Mouse (Mus musculus) embryo, embryonic 10 days (tissue): ENCODE measurements around the gene Kcnmb3.

ENCODE experiments used
- DNase-seq: peaks from one replicate; pipeline ENCODE4 v3.0.0-alpha.2; 2015; ENCODE audit warnings: low spot score

The Kcnmb3 gene

DNA sequence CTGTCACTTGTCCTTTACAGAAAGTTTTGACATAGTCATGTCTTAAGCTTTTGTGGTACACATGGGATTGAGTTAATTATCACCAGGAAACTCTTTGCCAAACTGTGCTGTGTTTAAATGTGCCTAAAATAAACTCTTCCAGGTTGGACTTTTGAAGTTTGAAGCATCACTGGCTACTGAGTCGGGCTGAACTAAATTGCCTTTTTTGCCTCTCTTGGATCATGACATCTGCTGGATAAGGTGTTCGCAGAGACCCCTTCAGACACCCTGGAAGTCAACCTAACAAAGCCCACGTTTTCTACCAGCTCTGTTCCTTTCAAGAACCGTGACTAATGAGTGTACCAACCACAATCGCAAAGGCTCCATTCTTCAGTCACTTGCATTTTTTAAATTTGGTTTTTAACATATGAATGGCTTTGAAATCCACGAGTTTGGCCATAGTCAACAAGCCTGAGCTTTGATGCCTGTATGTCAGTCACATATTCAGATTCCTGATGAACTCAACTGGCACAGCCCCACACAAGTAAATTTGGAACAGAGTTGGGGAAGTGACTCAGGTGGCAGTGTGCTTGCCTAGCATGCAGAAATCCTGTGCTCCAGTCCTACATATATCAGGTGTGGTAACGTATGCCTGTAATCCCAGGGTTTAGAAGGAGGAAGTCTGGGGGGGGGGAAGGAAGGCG, 3.2 kb upstream of the Kcnmb3 start:
- DNase-seq, result no peak

GRCm38 (mm10) chr3:32494387-32495087, 2.5 kb upstream of the Kcnmb3 start:
- peak; percentile 13 for DNase-seq

- DNase-seq, result no peak
These were observed 1.1 kb downstream of the Kcnmb3 start for GRCm38 (mm10) chr3:32490928-32491315.

DNA sequence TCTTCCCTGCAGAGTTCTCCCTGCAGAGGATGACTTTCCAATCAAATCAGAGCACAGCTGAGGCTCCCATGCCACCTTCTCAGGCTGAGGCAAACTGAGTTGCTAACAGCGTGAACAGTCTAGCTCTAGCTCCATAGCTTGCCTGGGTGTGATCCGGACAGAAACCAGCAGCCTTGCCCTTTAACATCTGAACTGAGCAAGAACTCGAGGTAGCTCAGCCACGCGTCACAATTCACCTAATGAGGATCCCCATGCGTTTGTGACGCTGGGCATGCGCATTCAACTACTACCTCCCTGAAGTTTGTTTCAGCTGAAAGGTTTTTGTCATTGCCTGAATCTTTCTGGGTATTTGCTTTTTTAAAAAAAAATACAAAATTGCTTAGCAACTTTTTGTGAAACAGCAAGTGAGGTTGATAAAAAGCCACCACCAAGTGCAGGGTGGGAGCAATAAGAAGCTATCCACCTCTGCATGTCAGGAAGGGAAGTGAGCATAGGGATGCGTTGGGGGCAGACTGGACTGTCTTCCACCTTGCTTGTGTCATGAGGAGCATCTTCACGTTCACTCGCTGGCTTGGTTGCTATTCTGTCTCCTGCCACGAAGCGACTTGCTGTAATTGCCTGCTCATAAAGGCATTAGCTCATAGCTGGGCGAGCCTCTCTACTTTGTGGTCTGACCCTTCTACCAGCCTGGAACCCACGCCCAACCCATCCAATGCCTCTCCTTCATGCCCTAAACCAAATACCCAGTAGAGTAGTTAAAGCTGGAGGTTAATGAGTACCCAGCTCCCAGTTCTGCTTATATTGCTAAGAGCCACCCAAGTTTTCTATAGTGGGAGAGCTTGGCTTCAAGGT, 1.7 kb downstream of the Kcnmb3 start:
- no peak for DNase-seq

- DNase-seq, result no peak
These were observed 3.9 kb downstream of the Kcnmb3 start for GRCm38 (mm10) chr3:32488172-32488571.

DNA sequence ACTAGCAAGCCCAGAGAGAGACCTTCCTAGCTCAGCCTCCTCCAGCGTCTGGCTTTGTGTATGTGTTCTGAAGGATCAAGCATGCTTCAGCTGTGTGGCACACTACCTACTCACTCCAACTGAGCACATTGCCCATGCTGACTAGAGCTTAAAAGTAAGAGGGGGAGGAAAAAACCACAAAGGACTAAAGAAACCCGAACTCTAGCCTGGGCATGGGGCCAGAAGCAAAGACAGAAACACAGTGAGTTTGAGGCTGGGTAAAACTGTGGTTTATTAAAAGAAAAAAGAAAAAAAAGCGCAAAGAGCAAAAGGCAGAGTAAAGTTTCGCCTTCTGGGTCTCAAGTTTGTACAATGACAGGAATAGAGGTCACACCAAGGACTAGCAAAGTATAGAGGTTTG, 5.5 kb downstream of the Kcnmb3 start:
- DNase-seq, result no peak

- no peak for DNase-seq
These were observed 9.0 kb downstream of the Kcnmb3 start for GRCm38 (mm10) chr3:32483035-32483434.

DNA sequence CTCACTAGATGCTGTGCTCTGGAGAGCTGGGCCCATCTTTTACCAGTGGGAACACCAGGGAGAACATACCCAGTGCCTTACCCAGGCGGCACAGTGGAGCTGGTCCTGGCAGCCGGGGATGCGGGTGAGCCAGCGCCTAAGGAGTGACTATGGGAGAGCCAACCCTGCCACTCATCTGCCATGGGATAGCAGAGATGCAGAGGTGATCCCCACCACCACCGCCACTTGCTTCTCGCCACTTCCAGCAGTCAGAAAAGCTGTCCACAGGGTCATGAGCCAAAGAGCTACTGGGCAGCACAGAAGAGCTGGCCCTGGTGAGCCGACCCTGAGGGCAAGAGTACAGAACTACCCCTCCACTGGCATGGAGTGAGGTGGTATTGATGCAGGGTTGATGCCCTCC, 12.1 kb downstream of the Kcnmb3 start:
- DNase-seq, result no peak

- DNase-seq, result no peak
These were observed 18.8 kb downstream of the Kcnmb3 start for GRCm38 (mm10) chr3:32473184-32473583.

DNA sequence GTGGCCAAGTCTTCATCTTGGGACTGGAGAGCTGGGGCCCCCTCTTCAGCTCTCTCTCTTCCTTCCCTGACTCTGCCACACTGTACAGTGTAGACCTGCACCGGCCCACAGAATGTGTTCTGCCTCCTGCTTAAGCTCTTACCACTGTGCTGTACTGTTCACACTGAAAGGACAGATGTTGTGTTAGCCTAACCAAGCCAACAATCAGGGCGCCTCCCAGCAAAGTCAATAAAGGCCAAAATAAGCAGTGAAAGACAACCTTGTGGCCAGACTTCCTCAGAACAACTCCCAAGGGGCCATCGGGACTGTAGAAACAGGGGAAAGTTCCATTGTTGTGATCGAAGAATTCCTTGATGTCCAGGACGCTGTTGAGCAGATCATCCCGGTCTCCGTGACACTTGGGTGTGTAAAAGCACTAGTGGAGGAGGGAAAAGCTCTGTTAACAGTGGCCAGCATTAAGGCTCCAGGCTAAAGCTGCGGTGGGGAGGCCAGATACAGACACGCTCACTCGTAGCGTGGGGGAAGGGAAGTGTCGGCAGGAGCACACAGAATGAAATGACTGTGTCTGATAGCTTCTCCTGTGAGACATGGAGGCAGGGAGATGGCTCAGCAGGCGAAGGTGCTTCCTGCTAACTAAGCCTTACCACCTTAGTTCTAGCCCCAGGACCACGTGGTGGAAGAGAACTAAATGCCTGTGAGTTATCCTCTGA, 19.7 kb downstream of the Kcnmb3 start:
- DNase-seq, result peak; percentile 16

GRCm38 (mm10) chr3:32471098-32471497, 20.9 kb downstream of the Kcnmb3 start:
- no peak for DNase-seq

GRCm38 (mm10) chr3:32470449-32470848, 21.6 kb downstream of the Kcnmb3 start:
- DNase-seq, result no peak

- DNase-seq, result no peak
These were observed 23.6 kb downstream of the Kcnmb3 start for GRCm38 (mm10) chr3:32468411-32468810.

DNA sequence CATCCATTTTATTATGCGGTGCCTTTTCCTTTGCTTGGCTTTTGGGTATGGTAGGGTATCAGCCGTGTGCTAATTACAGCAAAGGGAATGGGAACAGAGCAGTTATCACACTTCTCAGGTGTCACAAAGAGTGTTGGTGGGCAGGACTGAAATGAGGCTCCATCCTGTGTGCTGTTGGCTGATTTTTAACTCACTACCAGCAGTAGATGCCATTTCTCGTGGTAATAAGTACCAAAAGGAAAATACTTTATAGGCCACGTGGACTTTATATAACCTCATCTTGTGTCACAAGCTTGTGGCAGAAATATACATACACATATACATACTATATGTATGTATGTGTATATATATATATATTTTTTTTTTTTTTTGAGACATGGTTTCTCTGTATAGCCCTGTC, 24.7 kb downstream of the Kcnmb3 start:
- DNase-seq, result no peak

DNA sequence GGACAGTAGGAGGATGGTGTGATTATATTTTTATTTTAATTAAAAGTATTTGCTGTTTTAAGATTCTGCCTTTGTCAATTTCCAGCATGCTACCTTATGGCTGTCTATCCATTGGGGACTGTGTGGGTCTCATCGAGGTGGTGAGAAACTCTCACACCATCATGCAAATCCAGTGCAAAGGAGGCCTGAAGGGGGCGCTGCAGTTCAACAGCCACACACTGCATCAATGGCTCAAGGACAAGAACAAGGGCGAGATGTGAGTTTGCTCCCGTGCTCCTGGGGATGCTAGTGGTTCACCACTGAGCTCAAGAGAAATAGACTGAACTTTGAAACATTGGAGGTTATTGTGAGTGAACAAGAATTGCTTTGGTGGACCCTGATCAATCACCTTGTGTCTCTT, 32.3 kb downstream of the Kcnmb3 start:
- DNase-seq, result peak; percentile 56

- DNase-seq, result no peak
These were observed 37.6 kb downstream of the Kcnmb3 start for GRCm38 (mm10) chr3:32454329-32455021.

DNA sequence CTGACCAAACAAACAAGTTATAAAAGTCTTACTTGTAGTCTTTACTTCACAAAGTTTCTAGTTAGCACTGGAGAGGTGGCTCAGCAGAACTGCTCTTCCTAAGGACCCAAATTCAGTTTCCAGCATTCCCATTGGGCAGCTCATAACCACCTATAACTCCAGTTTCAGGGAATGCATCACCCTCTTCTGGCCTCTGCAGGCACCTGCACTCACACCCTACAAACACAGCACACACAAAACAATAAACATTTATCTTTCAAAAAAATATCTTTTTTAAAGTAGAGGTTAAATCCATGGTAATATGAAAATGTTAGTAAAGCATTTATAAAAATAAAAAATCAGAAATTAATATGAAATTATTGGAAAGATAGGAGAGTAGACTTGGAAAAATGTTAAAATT, 50.3 kb downstream of the Kcnmb3 start:
- no peak for DNase-seq

DNA sequence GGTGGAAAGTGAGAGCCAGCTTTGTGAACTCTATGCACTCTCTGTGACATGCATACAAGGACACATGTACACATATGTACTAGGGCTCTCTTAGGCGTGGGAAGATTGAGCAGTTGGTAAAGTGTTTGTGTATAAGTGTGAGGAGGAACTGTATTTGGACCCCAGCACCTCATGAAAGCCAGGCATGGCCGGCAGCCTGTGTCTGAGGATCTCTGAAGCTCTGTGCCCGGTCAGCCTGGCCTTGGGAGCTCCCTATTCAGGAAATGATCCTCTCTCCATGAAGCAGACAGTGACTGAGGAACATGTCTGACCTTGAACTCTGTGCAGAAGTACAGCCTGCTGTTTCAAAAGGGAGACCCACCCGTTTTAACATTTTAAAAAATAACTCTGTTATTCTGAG, 53.3 kb downstream of the Kcnmb3 start:
- no peak for DNase-seq

DNA sequence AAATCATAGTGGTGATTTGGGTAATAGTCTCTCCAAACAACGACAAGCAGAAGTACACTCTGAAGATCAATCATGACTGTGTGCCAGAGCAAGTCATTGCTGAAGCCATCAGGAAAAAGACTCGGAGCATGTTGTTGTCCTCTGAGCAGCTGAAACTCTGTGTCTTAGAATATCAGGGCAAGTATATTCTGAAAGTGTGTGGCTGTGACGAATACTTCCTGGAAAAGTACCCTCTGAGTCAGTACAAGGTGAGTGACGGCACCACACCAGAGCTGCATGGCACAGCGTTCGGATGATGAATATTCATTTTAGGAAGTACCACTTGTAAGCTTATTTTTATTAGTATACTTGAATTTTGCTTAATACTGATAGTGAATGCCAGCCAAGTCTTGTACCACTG, 54.2 kb downstream of the Kcnmb3 start:
- no peak for DNase-seq

DNA sequence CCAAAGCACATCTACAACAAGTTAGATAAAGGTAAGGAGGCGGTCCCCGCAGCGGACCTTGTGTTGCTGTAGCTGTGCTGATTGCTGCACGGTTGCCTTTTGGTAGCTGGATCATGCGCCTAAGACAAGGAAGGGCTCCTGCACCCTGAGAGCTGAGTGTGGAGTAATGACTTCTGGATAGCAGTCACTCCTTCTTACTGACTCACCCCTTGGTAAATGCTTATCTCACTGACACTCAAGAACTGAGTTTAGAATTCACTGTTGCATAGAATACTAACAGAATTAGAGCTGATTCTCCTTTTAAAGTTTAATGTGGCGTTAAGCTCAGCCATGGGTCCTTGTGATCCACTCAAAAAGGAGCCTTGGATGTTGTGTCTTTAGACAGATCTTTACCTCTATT, 54.7 kb downstream of the Kcnmb3 start:
- DNase-seq, result no peak

DNA sequence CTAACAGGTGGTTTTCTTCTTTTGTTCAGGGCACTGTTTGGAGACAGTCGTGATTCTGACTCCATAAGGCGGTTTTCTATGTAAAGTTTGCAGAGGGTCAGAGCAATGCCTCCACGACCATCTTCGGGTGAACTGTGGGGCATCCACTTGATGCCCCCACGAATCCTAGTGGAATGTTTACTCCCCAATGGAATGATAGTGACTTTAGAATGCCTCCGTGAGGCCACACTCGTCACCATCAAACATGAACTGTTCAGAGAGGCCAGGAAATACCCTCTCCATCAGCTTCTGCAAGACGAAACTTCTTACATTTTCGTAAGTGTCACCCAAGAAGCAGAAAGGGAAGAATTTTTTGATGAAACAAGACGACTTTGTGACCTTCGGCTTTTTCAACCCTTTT, 55.9 kb downstream of the Kcnmb3 start:
- DNase-seq, result no peak

GRCm38 (mm10) chr3:32434016-32434415, 58.0 kb downstream of the Kcnmb3 start:
- no peak for DNase-seq
